Mouse (Mus musculus): Measurements from ENCODE around the gene Srsf9.

GRCm38 (mm10) chr5:115278785-115279184, 48.2 kb upstream of the Srsf9 start:
- TF ChIP-seq MAFK (IDR thresholded peaks at IDR 0.05; ENCODE audit: insufficient read depth, low read depth, low read length) = no peak
- no peak for TF ChIP-seq ZC3H11A (IDR thresholded peaks at IDR 0.05; ENCODE audit: borderline replicate concordance, low read depth, low read length)
- TF ChIP-seq ZNF384 (IDR thresholded peaks at IDR 0.05; ENCODE audit: low read depth, low read length) = no peak

All from ES-E14 (cell line).